Mouse (Mus musculus): Measurements from ENCODE around the gene Igf2bp2. TPM values are rescaled to one million over a fixed set of nuclear protein-coding genes. Genes with fewer than 3 reads are reported as not detected.

The Igf2bp2 gene
- polyA plus RNA-seq, 1 experiment, result 9.7 TPM

- WGBS, result 8% methylated on average over 2 of the region's 2 CpGs
Observed at GRCm38 (mm10) chr16:22150421-22150820, 12.7 kb downstream of the Igf2bp2 start.

DNA sequence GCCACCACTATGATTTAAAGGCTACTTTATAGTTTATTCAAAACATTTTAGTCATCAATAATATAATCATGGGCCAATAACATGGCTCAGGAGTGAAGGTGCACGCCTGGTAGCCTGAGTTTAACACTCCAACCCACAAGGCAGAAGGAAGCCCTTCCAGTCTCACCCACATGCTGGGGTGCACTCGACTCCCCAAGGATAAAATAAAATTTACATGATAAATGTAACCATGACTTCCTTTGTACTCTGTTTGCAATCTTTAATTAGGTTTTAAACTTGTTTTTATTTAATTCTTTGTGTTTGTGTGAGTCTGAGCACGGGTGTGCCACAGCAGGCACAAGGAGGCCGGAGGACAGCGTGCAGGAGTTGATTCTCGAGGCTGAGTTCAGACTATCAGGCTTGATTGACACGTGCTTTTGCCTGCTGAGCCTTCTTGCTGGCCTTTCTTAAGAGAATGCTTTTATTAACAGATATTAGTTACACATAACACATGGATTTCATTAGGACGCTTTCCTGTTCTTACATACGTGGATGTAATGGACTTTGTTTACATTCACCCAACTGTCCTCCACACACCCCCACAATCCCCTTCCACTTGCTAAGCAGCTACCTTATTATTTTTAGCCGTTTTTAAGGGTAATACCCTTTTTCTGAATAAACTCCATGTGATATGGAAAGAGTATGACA lies 13.3 kb downstream of the Igf2bp2 start:
- 64% methylated on average over 10 of the region's 10 CpGs for WGBS

More at GRCm38 (mm10) chr16:22150421-22150820, 12.7 kb downstream of the Igf2bp2 start:
- no peak for DNase-seq (ENCODE audit: low read depth, low spot score)

GRCm38 (mm10) chr16:22149076-22149475 lies 14.0 kb downstream of the Igf2bp2 start:
- no peak for DNase-seq (ENCODE audit: low read depth, low spot score)
- 64% methylated on average over 2 of the region's 2 CpGs for WGBS

More for the DNA sequence above, 13.3 kb downstream of the Igf2bp2 start:
- no peak for DNase-seq (ENCODE audit: low read depth, low spot score)

DNA sequence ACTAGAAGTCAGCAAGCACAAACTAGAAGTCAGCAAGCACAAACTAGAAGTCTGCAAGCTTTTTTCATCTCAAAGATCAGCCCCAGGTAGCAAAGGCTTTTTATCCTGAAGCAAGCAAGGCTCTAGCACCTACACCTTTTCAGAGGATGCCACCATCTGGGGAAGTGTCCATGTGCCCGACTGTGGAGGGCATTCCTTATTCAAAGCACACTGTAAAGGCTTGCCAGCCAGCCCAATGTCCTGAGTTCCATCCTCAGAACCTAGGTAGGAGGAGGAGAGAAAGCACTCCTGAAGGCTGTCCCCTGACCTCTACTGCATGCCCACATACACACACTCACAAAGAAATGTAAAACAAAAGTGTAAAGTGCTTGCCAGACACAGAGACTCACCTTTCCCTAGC lies 16.0 kb downstream of the Igf2bp2 start:
- 52% methylated on average over 1 of the region's 1 CpGs for WGBS
- no peak for DNase-seq (ENCODE audit: low read depth, low spot score)

- no peak for DNase-seq (ENCODE audit: low read depth, low spot score)
- 65% methylated on average over 7 of the region's 7 CpGs for WGBS
Observed at GRCm38 (mm10) chr16:22146071-22146470, 17.0 kb downstream of the Igf2bp2 start.

DNA sequence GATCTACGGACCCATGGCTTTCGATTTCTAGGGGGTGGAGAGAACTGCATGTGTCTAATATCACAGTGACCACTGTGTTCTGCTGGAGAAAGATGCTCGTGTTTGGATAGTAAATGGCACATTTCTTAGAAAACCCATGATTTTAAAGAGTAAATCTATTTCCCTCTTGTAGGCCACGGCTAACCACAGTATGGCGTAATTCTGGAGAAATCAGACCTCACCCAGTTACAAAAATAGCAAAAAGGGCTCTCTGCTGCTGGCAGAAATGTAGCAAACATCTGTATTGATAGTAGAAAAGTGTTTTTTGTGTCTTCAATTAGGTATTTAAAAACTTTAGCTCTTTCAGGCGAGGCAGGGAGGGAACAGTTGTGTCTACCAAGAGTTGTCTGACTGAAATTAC lies 18.6 kb downstream of the Igf2bp2 start:
- no peak for DNase-seq (ENCODE audit: low read depth, low spot score)
- 88% methylated on average over 6 of the region's 6 CpGs for WGBS

DNA sequence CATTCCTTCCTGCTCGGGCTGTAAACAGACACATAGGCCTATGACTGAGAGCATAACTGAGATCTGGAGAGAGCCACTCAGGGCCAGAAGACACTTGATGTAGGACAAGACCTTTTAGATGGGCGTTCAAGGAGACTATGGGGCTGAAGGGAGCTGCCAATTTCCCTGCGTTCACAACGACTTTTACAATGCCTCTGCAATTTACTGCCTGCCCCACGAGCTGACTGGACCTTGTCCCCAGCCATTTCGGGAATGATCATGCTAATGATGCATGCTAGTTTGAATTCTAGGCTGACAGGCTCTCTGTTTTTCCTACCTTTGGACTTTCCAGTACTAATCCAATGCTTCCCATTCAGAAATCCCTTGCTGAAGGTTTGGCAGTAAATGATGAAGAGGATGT lies 22.2 kb downstream of the Igf2bp2 start:
- no peak for DNase-seq (ENCODE audit: low read depth, low spot score)
- 19% methylated on average over 6 of the region's 6 CpGs for WGBS

DNA sequence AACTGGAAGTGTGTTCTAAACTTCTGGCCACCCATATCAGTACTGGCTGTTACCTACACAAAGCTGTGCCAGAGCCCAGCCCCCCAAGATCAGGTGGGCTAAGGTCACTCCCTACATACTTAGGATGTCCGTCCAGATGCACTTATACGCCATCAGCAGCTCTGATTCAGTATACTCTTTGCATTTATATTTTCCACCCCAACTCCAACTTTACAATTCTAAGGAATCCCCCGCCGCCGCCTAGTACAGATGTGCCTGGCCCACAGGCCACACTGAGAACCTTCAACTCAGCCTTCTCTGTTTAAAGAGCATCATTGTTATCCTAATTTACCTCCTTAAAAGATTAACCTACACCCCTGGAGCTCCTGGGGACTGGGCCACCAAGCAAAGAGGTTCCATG lies 23.3 kb downstream of the Igf2bp2 start:
- 87% methylated on average over 5 of the region's 5 CpGs for WGBS
- DNase-seq (ENCODE audit: low read depth, low spot score), result no peak

GRCm38 (mm10) chr16:22136198-22136597 lies 26.9 kb downstream of the Igf2bp2 start:
- WGBS, result 75% methylated on average over 5 of the region's 5 CpGs
- DNase-seq (ENCODE audit: low read depth, low spot score), result no peak

- 30% methylated on average over 6 of the region's 6 CpGs for WGBS
- DNase-seq (ENCODE audit: low read depth, low spot score), result no peak
Observed at GRCm38 (mm10) chr16:22131321-22131720, 31.8 kb downstream of the Igf2bp2 start.

DNA sequence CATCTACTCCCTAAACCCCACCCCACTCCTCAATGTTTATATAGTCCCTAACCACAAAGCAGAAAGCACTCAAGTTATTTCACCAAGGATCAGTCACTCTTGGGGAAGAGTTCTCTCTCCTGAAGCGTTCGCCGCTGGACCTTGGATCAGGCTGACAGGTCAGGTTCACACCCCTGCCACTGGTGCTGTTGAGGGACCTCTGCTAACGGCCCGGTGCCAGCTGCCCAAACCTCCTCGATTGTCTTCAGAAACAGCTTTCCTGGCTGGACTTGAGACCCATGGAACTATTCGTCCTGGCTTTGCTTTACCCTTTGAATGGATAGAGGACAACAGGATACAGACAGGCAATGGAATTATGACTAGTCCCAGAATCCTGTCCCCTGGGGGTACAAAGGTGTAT lies 33.6 kb downstream of the Igf2bp2 start:
- no peak for DNase-seq (ENCODE audit: low read depth, low spot score)
- 33% methylated on average over 7 of the region's 7 CpGs for WGBS

GRCm38 (mm10) chr16:22128595-22128994 lies 34.5 kb downstream of the Igf2bp2 start:
- no peak for DNase-seq (ENCODE audit: low read depth, low spot score)
- whole genome bisulfite sequencing, result 83% methylated on average over 2 of the region's 2 CpGs

- DNase-seq (ENCODE audit: low read depth, low spot score), result no peak
- 98% methylated on average over 5 of the region's 5 CpGs for WGBS
Observed at GRCm38 (mm10) chr16:22127806-22128205, 35.3 kb downstream of the Igf2bp2 start.

DNA sequence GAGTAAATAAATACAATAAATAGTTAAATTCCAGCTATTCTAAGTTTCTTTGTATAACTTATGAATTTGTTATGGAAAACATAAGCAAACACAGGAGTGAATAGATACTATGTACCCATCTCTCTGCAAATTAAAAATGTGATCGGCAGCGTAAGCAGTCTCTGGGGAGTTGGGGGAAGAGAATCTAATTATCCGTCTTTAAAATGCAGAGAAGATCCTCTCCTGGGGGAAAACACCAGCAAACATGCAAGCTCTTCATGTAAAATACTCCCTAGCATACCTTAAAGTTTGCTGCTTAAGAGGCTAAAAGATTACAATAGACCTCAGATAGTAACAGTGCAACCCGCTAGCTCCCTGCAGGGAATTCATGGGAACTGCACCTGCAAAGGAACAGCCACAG lies 36.2 kb downstream of the Igf2bp2 start:
- DNase-seq (ENCODE audit: low read depth, low spot score), result no peak
- 92% methylated on average over 4 of the region's 4 CpGs for WGBS

DNA sequence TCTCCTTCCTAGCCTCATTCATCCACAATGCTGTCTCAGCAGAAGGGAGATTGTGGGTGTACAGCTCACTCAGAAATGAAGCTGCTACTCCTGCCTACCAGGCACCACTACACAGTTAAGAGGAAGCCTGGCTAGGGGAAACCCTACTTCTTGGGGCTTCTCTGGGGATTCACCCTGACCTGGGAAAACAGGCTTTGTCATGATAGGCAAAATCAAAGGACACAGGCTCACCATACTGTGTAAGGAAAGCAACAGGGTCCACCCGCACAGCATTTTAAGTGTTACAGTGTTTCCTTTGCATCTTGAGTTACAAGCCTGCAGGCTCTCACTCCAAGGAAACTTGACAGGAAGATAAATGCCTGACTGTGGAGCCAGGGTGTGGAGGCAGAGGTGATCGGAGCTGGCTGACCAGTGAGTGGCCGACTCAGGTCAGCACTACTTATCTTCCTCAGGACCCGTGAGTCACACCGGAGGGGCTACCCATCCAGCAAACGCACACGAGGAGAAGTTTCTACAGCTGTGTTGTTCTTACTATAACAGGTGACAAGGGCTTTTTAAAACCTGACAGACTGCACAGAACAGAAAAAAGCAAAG lies 38.7 kb downstream of the Igf2bp2 start:
- WGBS, result 58% methylated on average over 7 of the region's 7 CpGs

DNA sequence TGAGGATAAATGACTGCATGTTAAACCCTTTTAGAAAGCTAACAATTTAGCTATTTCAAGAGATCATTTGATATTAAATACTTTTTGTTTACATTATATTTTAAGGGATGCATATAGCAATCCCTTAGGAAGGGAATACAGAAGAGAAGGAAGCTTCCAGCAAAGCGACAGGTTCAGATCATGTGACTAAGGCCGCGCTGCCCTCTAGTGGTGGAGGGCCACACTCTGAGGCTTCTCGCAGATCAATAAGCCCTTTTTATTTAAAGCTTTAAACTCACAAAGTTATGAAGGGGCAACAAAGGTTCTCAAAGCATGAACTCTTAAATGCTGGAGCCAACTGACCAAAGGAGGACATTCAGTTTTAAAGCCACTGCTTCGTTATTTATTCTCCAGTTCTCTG lies 39.4 kb downstream of the Igf2bp2 start:
- DNase-seq (ENCODE audit: low read depth, low spot score), result no peak
- WGBS, result 19% methylated on average over 5 of the region's 5 CpGs

More for the DNA sequence above, 38.7 kb downstream of the Igf2bp2 start:
- no peak for DNase-seq (ENCODE audit: low read depth, low spot score)

GRCm38 (mm10) chr16:22121109-22121508 lies 42.0 kb downstream of the Igf2bp2 start:
- no peak for DNase-seq (ENCODE audit: low read depth, low spot score)
- WGBS, result 85% methylated on average over 8 of the region's 8 CpGs

DNA sequence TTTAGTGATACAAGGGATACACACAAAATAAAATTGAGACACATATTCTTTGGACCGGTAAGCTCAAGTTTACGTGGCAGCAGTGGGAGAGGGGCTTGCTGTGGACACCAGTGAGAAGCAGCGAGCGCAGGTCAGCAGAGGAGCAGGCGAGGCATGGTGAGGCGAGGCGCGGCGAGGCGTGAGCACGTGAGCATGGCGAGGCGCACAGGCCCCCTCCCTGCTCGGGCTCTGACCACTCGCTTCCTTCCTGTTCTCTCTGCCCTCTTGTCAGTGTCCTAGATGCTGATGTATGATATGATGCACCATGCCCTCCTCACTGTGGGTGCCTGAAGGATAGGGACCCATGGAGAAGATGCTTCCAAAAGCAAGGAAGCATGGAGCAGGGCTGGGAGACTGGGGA lies 43.6 kb downstream of the Igf2bp2 start:
- WGBS, result 87% methylated on average over 15 of the region's 15 CpGs
- DNase-seq (ENCODE audit: low read depth, low spot score), result no peak

- DNase-seq (ENCODE audit: low read depth, low spot score), result no peak
- WGBS, result 75% methylated on average over 14 of the region's 14 CpGs
Observed at GRCm38 (mm10) chr16:22118716-22119501, 44.2 kb downstream of the Igf2bp2 start.

DNA sequence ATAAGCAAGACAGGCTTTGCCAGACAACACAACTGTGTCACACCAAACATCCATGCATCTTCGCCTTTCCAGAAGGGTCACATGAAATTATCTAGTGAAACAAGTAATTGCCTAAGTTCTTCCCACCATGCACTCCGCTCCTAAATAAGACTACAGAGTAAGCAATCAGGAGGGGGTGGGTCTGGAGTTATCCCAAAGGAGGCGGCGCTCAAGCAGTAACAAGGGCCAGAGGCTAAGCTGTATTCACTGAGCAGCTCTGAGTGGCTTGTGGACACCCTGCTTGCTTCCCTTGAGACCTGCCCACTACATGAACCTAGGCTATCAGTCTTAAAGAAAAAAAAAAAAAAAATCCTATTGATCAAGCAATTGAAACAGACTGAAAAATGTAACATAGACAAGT lies 44.9 kb downstream of the Igf2bp2 start:
- WGBS, result 94% methylated on average over 4 of the region's 4 CpGs
- no peak for DNase-seq (ENCODE audit: low read depth, low spot score)

GRCm38 (mm10) chr16:22116748-22117147 lies 46.4 kb downstream of the Igf2bp2 start:
- WGBS, result 95% methylated on average over 4 of the region's 4 CpGs
- DNase-seq (ENCODE audit: low read depth, low spot score), result no peak
